Mouse (Mus musculus): ENCODE measurements around the gene Gm2696.

- no peak for TF ChIP-seq CTCF (IDR thresholded peaks at IDR 0.05; ENCODE audit: control insufficient read depth, insufficient read depth, low read length)
- TF ChIP-seq POLR2A (IDR thresholded peaks at IDR 0.05; ENCODE audit: borderline replicate concordance, control insufficient read depth, low read depth, low read length), result no peak
Measured at GRCm38 (mm10) chr10:77847538-77847937, 33.1 kb downstream of the Gm2696 start.

All from bone marrow, adult 2 months (tissue).